In genomic region chr4:154958171-154958570, GRCm38 (mm10) we compare ENCODE assay signal across 9 mouse cellular contexts. TPM values are rescaled to one million over a fixed set of nuclear protein-coding genes. Genes with fewer than 3 reads are reported as not detected.
DNase-seq lines count a peak whose midpoint lies in the region; ATAC-seq lines count a peak whose summit lies in the region.
"Had no signal": no experiment of that assay in that cellular context is flagged by ENCODE, and none has a peak within 500 bp of the region (broad histone marks: within the 10 kb centered on the region; RNA-seq: fewer than 3 reads in every experiment).

No protein-coding gene starts in this region.

- H3K4me1 ChIP-seq in kidney, embryonic 15.5 days, result peaks cover 62% of the 10 kb centered on the region
- H3K4me1 ChIP-seq in embryonic facial prominence, embryonic 12.5 days, result peaks cover 35% of the 10 kb centered on the region
- H3K4me1 ChIP-seq in midbrain, embryonic 16.5 days (ENCODE audit: control insufficient read depth, insufficient read depth, low read length), result peaks cover 46% of the 10 kb centered on the region

- no peak overlapping the region for H3K9ac ChIP-seq in kidney, embryonic 15.5 days
- no peak overlapping the region for H3K9ac ChIP-seq in embryonic facial prominence, embryonic 12.5 days
- no peak overlapping the region for H3K9ac ChIP-seq in midbrain, embryonic 16.5 days (ENCODE audit: low read depth, low read length)

- 3% methylated on average over 15 of the region's 15 CpGs for WGBS in kidney, embryonic 15.5 days
- WGBS in embryonic facial prominence, embryonic 12.5 days, result under 1% methylated on average over 15 of the region's 15 CpGs
- WGBS in midbrain, embryonic 16.5 days, result 1% methylated on average over 15 of the region's 15 CpGs

- H3K36me3 ChIP-seq in kidney, embryonic 15.5 days, result no peaks in the 10 kb centered on the region
- no peaks in the 10 kb centered on the region for H3K36me3 ChIP-seq in embryonic facial prominence, embryonic 12.5 days
- no peaks in the 10 kb centered on the region for H3K36me3 ChIP-seq in midbrain, embryonic 16.5 days (ENCODE audit: control insufficient read depth, insufficient read depth, low read length)

- no peak overlapping the region for H3K4me3 ChIP-seq in kidney, embryonic 15.5 days (replicated peaks)
- H3K4me3 ChIP-seq in embryonic facial prominence, embryonic 12.5 days, result peak overlapping the region; percentile 13; the same call in 1 of the 2 replicates
- H3K4me3 ChIP-seq in midbrain, embryonic 16.5 days (ENCODE audit: low read depth, low read length), result no peak overlapping the region

- H3K27ac ChIP-seq in kidney, embryonic 15.5 days, result no peak overlapping the region
- no peak overlapping the region for H3K27ac ChIP-seq in embryonic facial prominence, embryonic 12.5 days
- H3K27ac ChIP-seq in midbrain, embryonic 16.5 days (ENCODE audit: low read length), result no peak overlapping the region

- 0 out of 2 replicates have a peak, but pooled peaks have one; percentile 7 for ATAC-seq in kidney, embryonic 15.5 days (replicated peaks; ENCODE audit: low FRiP score)
- ATAC-seq in embryonic facial prominence, embryonic 12.5 days (ENCODE audit: insufficient number of reproducible peaks, insufficient read depth, low FRiP score, low TSS enrichment), result no peak
- ATAC-seq in midbrain, embryonic 16.5 days, result peak; percentile 12; the same call in 1 of the 2 replicates
- ATAC-seq in activated CD4-positive, CD25-positive, alpha-beta regulatory T cell, adult 4 months, result no peak
- ATAC-seq: Patski had no signal

- peak overlapping the region; percentile 47 for H3K4me2 ChIP-seq in kidney, embryonic 15.5 days
- H3K4me2 ChIP-seq in embryonic facial prominence, embryonic 12.5 days (replicated peaks), result peak overlapping the region; percentile 43
- peak overlapping the region; percentile 26 for H3K4me2 ChIP-seq in midbrain, embryonic 16.5 days (ENCODE audit: low read length)

- no peaks in the 10 kb centered on the region for H3K9me3 ChIP-seq in kidney, embryonic 15.5 days (replicated peaks)
- H3K9me3 ChIP-seq in embryonic facial prominence, embryonic 12.5 days, result no peaks in the 10 kb centered on the region
- H3K9me3 ChIP-seq in midbrain, embryonic 16.5 days (replicated peaks; ENCODE audit: control insufficient read depth, low read length, poor library complexity, severe bottlenecking), result no peaks in the 10 kb centered on the region

- DNase-seq in kidney, adult 11 months, result no peak
- DNase-seq in adipocyte (ENCODE audit: low spot score), result peak; percentile 61
- DNase-seq in layer of hippocampus, adult 9-11 months, result peak; percentile 78
- no peak for DNase-seq in adrenal gland, adult (ENCODE audit: inconsistent age in 2 of 2, low spot score in 1 of 2)

- H3K27me3 ChIP-seq in kidney, embryonic 15.5 days, result peaks cover 96% of the 10 kb centered on the region
- peaks cover 91% of the 10 kb centered on the region for H3K27me3 ChIP-seq in embryonic facial prominence, embryonic 12.5 days
- peaks cover 7% of the 10 kb centered on the region; the same call in 1 of the 2 replicates for H3K27me3 ChIP-seq in midbrain, embryonic 16.5 days (ENCODE audit: control insufficient read depth, insufficient read depth, low read depth, low read length)

RNA-seq across cellular contexts. Expression of gene Hes5, which starts 2.6 kb away (rescaled TPM):
- polyA plus RNA-seq in kidney, embryonic 15.5 days (2015; fragmentation: Nextera tagmentation; extraction: Ambion mirVana), result 19.6 and 20.7 TPM in 2 replicates
- polyA plus RNA-seq in embryonic facial prominence, embryonic 12.5 days (2016; fragmentation: Nextera tagmentation; extraction: Ambion mirVana), result 29.6 and 37.3 TPM in 2 replicates
- 107 and 135 TPM in 2 replicates for polyA plus RNA-seq in midbrain, embryonic 16.5 days (2015; fragmentation: Nextera tagmentation; extraction: Ambion mirVana)
- polyA plus RNA-seq in activated CD4-positive, CD25-positive, alpha-beta regulatory T cell, adult 4 months (2017; shearing (Covaris generic)), result 1 to 10 TPM; 1.0 to 1.1 TPM
- polyA plus RNA-seq: Patski had no signal

RNA-seq across cellular contexts. Expression of gene Pank4, which starts 5.8 kb away (rescaled TPM):
- polyA plus RNA-seq in kidney, embryonic 15.5 days (2015; fragmentation: Nextera tagmentation; extraction: Ambion mirVana), result 45.2 and 46.3 TPM in 2 replicates
- 56.0 and 62.2 TPM in 2 replicates for polyA plus RNA-seq in embryonic facial prominence, embryonic 12.5 days (2016; fragmentation: Nextera tagmentation; extraction: Ambion mirVana)
- polyA plus RNA-seq in midbrain, embryonic 16.5 days (2015; fragmentation: Nextera tagmentation; extraction: Ambion mirVana), result 42.1 and 45.5 TPM in 2 replicates
- polyA plus RNA-seq in activated CD4-positive, CD25-positive, alpha-beta regulatory T cell, adult 4 months (2017; shearing (Covaris generic)), result 10 to 100 TPM; 37.4 to 40.1 TPM

RNA-seq across cellular contexts. Expression of gene Tnfrsf14, which starts 29.8 kb away (rescaled TPM):
- polyA plus RNA-seq in kidney, embryonic 15.5 days (2015; fragmentation: Nextera tagmentation; extraction: Ambion mirVana), result 1.7 TPM in 2 replicates
- 1.2 TPM in 2 replicates for polyA plus RNA-seq in embryonic facial prominence, embryonic 12.5 days (2016; fragmentation: Nextera tagmentation; extraction: Ambion mirVana)
- polyA plus RNA-seq in midbrain, embryonic 16.5 days (2015; fragmentation: Nextera tagmentation; extraction: Ambion mirVana), result 0.42 TPM in 1 of 2 replicates, not detected in the other
- polyA plus RNA-seq in activated CD4-positive, CD25-positive, alpha-beta regulatory T cell, adult 4 months (2017; shearing (Covaris generic)), result 100 to 1,000 TPM in 1 of 2 experiments, 10 to 100 TPM in 1; 57.3 to 109 TPM

RNA-seq across cellular contexts. Expression of gene Fam213b, which starts 59.2 kb away (rescaled TPM):
- 34.1 and 40.6 TPM in 2 replicates for polyA plus RNA-seq in kidney, embryonic 15.5 days (2015; fragmentation: Nextera tagmentation; extraction: Ambion mirVana)
- polyA plus RNA-seq in embryonic facial prominence, embryonic 12.5 days (2016; fragmentation: Nextera tagmentation; extraction: Ambion mirVana), result 45.7 and 47.8 TPM in 2 replicates
- 59.3 and 64.5 TPM in 2 replicates for polyA plus RNA-seq in midbrain, embryonic 16.5 days (2015; fragmentation: Nextera tagmentation; extraction: Ambion mirVana)
- polyA plus RNA-seq in activated CD4-positive, CD25-positive, alpha-beta regulatory T cell, adult 4 months (2017; shearing (Covaris generic)), result 1 to 10 TPM; 6.5 to 7.6 TPM

Comparison
In these comparisons a context has a peak if more than half of its experiments do, and no peak if none do; other contexts are left out.
1. ATAC-seq: peak in kidney, embryonic 15.5 days (single experiment) and midbrain, embryonic 16.5 days (single experiment); none in embryonic facial prominence, embryonic 12.5 days (single experiment) and activated CD4-positive, CD25-positive, alpha-beta regulatory T cell, adult 4 months (single experiment).
2. DNase-seq: peak in adipocyte (single experiment) and layer of hippocampus, adult 9-11 months (single experiment); none in kidney, adult 11 months (single experiment) and adrenal gland, adult (0 of 2).
3. RNA of gene Tnfrsf14, which starts 29.8 kb away (polyA plus RNA-seq): 57.3 to 109 TPM in activated CD4-positive, CD25-positive, alpha-beta regulatory T cell, adult 4 months; 1.7 TPM in kidney, embryonic 15.5 days, 1.2 TPM in embryonic facial prominence, embryonic 12.5 days and 0.42 TPM in midbrain, embryonic 16.5 days; every median in the first group is over 10 times any median in the second.
4. Peak in every context shown above with its lines, with median percentiles within 50 percentile points of each other: H3K4me2 ChIP-seq.